In genomic region chr2:152962091-152962793, GRCm38 (mm10) we compare ENCODE assay signal across 7 mouse cellular contexts. TPM values are rescaled to one million over a fixed set of nuclear protein-coding genes. Genes with fewer than 3 reads are reported as not detected.
DNase-seq lines count a peak whose midpoint lies in the region; ATAC-seq and TF ChIP-seq lines count a peak whose summit lies in the region.

Ttll9 (plus strand) TSS chr2:152962485.

- no peak for TF ChIP-seq EP300 in heart, adult 2 months (IDR thresholded peaks at IDR 0.05; ENCODE audit: insufficient read depth, low read depth, low read length)

- peak within 1 kb of the TSS; percentile 71 for H3K4me2 ChIP-seq in embryonic facial prominence, embryonic 11.5 days (ENCODE audit: low read depth, low read length)

- peak; percentile 86 for ATAC-seq in embryonic facial prominence, embryonic 11.5 days (replicated peaks; ENCODE audit: insufficient number of reproducible peaks, low FRiP score, low TSS enrichment, low read depth)

- H3K36me3 ChIP-seq in embryonic facial prominence, embryonic 11.5 days (replicated peaks; ENCODE audit: control insufficient read depth, insufficient read depth, low read depth, low read length): no peaks in the 10 kb centered on the region
- no peaks in the 10 kb centered on the region for H3K36me3 ChIP-seq in heart, adult 2 months (ENCODE audit: control insufficient read depth, insufficient read depth, low read length)
- no peaks in the 10 kb centered on the region for H3K36me3 ChIP-seq in midbrain, embryonic 10.5 days

- no peaks in the 10 kb centered on the region for H3K9me3 ChIP-seq in embryonic facial prominence, embryonic 11.5 days (replicated peaks; ENCODE audit: control insufficient read depth, low read length)
- H3K9me3 ChIP-seq in midbrain, embryonic 10.5 days (replicated peaks): no peaks in the 10 kb centered on the region

- no peak within 1 kb of the TSS for H3K27ac ChIP-seq in bone marrow, adult 2 months (ENCODE audit: control insufficient read depth, insufficient read depth, low read depth, low read length, poor library complexity)
- H3K27ac ChIP-seq in embryonic facial prominence, embryonic 11.5 days (replicated peaks; ENCODE audit: low read depth, low read length): no peak within 1 kb of the TSS
- H3K27ac ChIP-seq in heart, adult 2 months: no peak within 1 kb of the TSS
- peak within 1 kb of the TSS; percentile 67 for H3K27ac ChIP-seq in midbrain, embryonic 10.5 days (replicated peaks)

- H3K4me3 ChIP-seq in bone marrow, adult 2 months (replicated peaks; ENCODE audit: control insufficient read depth, low read depth, low read length): peak within 1 kb of the TSS; percentile 55
- peak within 1 kb of the TSS; percentile 40 for H3K4me3 ChIP-seq in embryonic facial prominence, embryonic 11.5 days (ENCODE audit: low read depth, low read length)
- peak within 1 kb of the TSS; percentile 49 for H3K4me3 ChIP-seq in heart, adult 2 months
- H3K4me3 ChIP-seq in midbrain, embryonic 10.5 days: peak within 1 kb of the TSS; percentile 59

- no peaks in the 10 kb centered on the region; the same call in 1 of the 2 replicates for H3K4me1 ChIP-seq in bone marrow, adult 2 months (ENCODE audit: control insufficient read depth, insufficient read depth, low read length)
- no peaks in the 10 kb centered on the region for H3K4me1 ChIP-seq in embryonic facial prominence, embryonic 11.5 days (ENCODE audit: control insufficient read depth, insufficient read depth, low read length)
- H3K4me1 ChIP-seq in heart, adult 2 months (ENCODE audit: control insufficient read depth, insufficient read depth, low read length): no peaks in the 10 kb centered on the region
- peaks cover 11% of the 10 kb centered on the region for H3K4me1 ChIP-seq in midbrain, embryonic 10.5 days

- WGBS in bone marrow, adult 2 months: under 1% methylated on average over 34 of the region's 34 CpGs
- 1% methylated on average over 34 of the region's 34 CpGs for WGBS in embryonic facial prominence, embryonic 11.5 days
- 3% methylated on average over 34 of the region's 34 CpGs for WGBS in heart, adult 2 months
- WGBS in midbrain, embryonic 10.5 days: 2% methylated on average over 34 of the region's 34 CpGs

- no peaks in the 10 kb centered on the region for H3K79me2 ChIP-seq in heart, adult 2 months (replicated peaks; ENCODE audit: control insufficient read depth, insufficient read depth, low read length)

- intact Hi-C loops in heart, adult 2 months (cut with DNase I): no loop called here
- intact Hi-C loops in left cerebral cortex, postnatal 4 days (cut with DNase I): no loop called here

- peak; percentile 93 for DNase-seq in embryonic facial prominence, embryonic 11.5 days (ENCODE audit: low spot score)
- peak; percentile 63 to 75 for DNase-seq in heart, adult 2 months
- DNase-seq in kidney, adult 18-20 months: peak; percentile 89
- peak; percentile 82 for DNase-seq in left cerebral cortex, postnatal 4 days
- peak; percentile 87 for DNase-seq in midbrain, embryonic 10.5 days (ENCODE audit: low spot score)
- peak; percentile 76 for DNase-seq in skeletal muscle tissue, adult 2 months (ENCODE audit: low read depth, low spot score)

- TF ChIP-seq POLR2A in bone marrow, adult 2 months (IDR thresholded peaks at IDR 0.05; ENCODE audit: borderline replicate concordance, control insufficient read depth, low read depth, low read length): no peak
- TF ChIP-seq POLR2A in heart, adult 2 months (IDR thresholded peaks at IDR 0.05; ENCODE audit: insufficient read depth, low read depth, low read length): no peak

- H3K9ac ChIP-seq in embryonic facial prominence, embryonic 11.5 days (replicated peaks; ENCODE audit: low read length): peak within 1 kb of the TSS; percentile 47
- H3K9ac ChIP-seq in heart, adult 2 months (ENCODE audit: low read depth, low read length): no peak within 1 kb of the TSS

- H3K27me3 ChIP-seq in embryonic facial prominence, embryonic 11.5 days (ENCODE audit: control insufficient read depth, insufficient read depth, low read length): no peaks in the 10 kb centered on the region
- peaks cover under 1% of the 10 kb centered on the region; the same call in 1 of the 2 replicates for H3K27me3 ChIP-seq in heart, adult 2 months (ENCODE audit: control insufficient read depth, insufficient read depth, low read length)
- peaks cover 13% of the 10 kb centered on the region for H3K27me3 ChIP-seq in midbrain, embryonic 10.5 days (ENCODE audit: low read depth, poor library complexity, severe bottlenecking)

- TF ChIP-seq CTCF in bone marrow, adult 2 months (IDR thresholded peaks at IDR 0.05; ENCODE audit: control insufficient read depth, insufficient read depth, low read length): no peak
- no peak for TF ChIP-seq CTCF in heart, adult 2 months (IDR thresholded peaks at IDR 0.05)

RNA-seq across cellular contexts. Expression of gene Ttll9, which starts in this region (rescaled TPM):
- not detected in 2 replicates for polyA plus RNA-seq in bone marrow, adult 2 months (2011; ENCODE audit: insufficient read depth, insufficient read length, low replicate concordance, missing spikeins)
- 0.89 and 1.6 TPM in 2 replicates for polyA plus RNA-seq in embryonic facial prominence, embryonic 11.5 days (2014; fragmentation: Nextera tagmentation; extraction: Ambion mirVana)
- total RNA-seq in heart, adult 2 months (2021): not detected
- 0.61 TPM in 1 of 2 replicates, not detected in the other for polyA plus RNA-seq in heart, adult 2 months (2012; rRNA removed)
- total RNA-seq in left cerebral cortex, postnatal 4 days (2021): 1 to 10 TPM; 3.3 to 5.2 TPM
- 1.3 and 1.4 TPM in 2 replicates for polyA plus RNA-seq in midbrain, embryonic 10.5 days (2016; fragmentation: Nextera tagmentation; extraction: Ambion mirVana)

Comparison
In these comparisons a context has a peak if more than half of its experiments do, and no peak if none do; other contexts are left out.
1. Peak in DNase-seq and H3K4me3 ChIP-seq in heart, adult 2 months; RNA of the gene not detected or under 1 TPM.